Mouse (Mus musculus): ENCODE measurements at regions not wholly inside any gene's neighbourhood (a gene's known extent, or its start where the extent isn't known, plus 50 kb on each side); places are given as distances from the start of the nearest gene placed in this dataset.

- TF ChIP-seq POLR2A (IDR thresholded peaks at IDR 0.05; ENCODE audit: control insufficient read depth, extremely low read depth, insufficient read depth, low read length, poor library complexity) (no peak), CTCF (IDR thresholded peaks at IDR 0.05; ENCODE audit: borderline replicate concordance, control insufficient read depth, extremely low read depth, insufficient read depth, low read length, poor library complexity) (no peak)
Measured at GRCm38 (mm10) chr2:92840009-92840408, 74.9 kb upstream of the Syt13 start.

Measured in thymus, adult 2 months (tissue).